Mouse (Mus musculus) liver, postnatal 0 days (tissue): ENCODE results near the gene Mipol1.

ENCODE experiments used
- CTCF ChIP-seq: sonication (generic); IDR thresholded peaks from 2 replicates; pipeline ENCODE4 v1.5.1; 2016; ENCODE audit warnings: antibody characterized with exemption, low read depth
- EP300 ChIP-seq: IDR thresholded peaks from 2 replicates; pipeline ENCODE4 v1.6.1; 2016; ENCODE audit warnings: antibody characterized with exemption, low read depth, mild to moderate bottlenecking

DNA sequence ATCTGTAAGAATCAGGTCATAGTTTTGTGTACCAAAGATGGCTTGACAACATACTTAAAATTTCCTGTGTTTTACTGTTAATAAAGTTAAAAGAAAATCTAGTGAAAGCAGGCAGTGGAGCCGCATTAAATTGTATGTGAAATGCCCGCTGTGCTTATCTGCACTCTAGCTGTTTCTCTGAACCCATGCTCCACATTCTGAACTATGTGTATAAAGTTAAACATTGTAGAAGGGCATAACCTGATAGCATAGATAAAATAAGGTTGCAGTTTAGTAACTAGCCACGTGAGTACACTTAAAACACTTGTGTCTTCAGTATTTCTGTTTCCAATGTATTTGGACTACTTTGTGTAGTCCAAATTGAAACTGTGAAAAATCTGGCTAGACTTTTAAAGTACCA is 183.6 kb downstream of the Mipol1 start:
- TF ChIP-seq CTCF = no peak
- no peak for TF ChIP-seq EP300
